Mouse (Mus musculus): ENCODE measurements around the gene Rbfox1. TPM values are rescaled to one million over a fixed set of nuclear protein-coding genes. Genes with fewer than 3 reads are reported as not detected.

Rbfox1 gene
- polyA plus RNA-seq, 1 experiment: 142 TPM

DNA sequence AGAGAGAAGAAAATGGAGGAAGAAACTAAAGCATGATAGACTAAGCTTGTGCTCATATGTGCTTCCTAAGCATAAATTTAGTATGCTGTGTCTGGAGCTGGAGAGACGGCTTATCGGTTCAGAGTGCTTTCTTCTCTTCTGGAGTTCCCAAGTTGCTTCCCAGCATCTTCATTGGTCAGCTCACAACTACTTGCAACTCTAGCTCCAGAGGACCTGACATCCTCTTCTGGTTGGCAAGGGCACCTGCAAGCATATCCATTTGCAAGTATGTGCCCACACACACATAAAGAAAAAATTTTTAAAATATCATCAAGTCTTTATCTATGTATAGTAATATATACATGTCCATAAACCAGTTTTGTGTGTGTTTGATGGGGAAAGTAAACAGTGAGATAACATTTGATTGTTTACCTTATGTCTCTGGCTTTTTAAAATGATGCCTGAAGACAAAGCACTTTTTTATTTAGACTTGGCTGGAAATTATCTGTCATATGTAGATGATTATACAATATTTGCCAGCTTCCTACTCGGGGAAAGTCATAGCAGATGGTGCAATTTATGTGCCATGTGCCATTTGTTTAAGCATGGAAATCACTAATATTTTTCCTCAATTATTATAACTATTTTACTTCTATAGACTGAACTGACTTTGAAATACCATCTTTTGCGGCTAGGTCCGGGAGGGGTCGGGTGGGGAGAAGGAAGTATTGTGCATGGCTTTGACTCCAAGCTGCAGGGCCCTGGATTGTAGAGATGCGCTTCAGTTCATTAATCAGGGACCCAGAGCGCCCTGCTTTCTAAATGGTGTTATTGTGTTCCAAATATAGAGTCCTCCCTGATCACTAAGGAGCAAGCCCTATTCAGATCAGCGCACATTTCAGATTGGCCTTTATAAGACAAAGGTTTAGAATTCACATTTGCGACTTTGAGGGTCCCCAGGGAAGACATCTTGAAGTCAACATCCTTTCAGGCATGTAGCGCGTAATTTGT lies 542.4 kb downstream of the Rbfox1 start:
- Histone ChIP-seq H3K4me1 (ENCODE audit: control insufficient read depth, insufficient read depth, low read length) (peaks cover 13% of the 10 kb centered on the region), H3K4me3 (ENCODE audit: insufficient read depth, low read length) (no peak overlapping the region), H3K27ac (ENCODE audit: insufficient read depth, low read length) (no peak overlapping the region)
- TF ChIP-seq CTCF (IDR thresholded peaks at IDR 0.05; ENCODE audit: extremely low read depth, insufficient read depth, low read length) (no peak), POLR2A (IDR thresholded peaks at IDR 0.05; ENCODE audit: extremely low read depth, insufficient read depth, low read length) (no peak)

DNA sequence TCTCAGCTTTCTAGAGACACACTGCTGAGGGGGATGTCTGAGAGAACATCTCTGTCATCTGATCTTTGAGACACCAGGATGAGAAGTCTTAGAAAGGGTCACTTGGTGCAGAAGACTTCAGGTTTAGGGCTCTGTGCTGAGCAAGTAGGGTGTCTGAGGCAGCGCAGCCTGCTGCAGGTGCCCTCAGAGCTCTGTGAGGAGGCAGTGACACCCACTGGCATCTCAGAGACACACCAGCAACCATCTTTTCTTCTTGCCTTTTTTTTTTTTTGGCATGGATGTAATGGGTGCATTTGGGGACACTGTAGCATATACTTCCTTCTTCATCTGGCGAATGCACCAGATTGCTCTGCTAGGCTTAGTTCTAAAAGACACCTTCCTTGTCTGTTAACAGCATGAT lies 545.8 kb downstream of the Rbfox1 start:
- Histone ChIP-seq H3K4me3 (ENCODE audit: insufficient read depth, low read length) (no peak overlapping the region), H3K4me1 (ENCODE audit: control insufficient read depth, insufficient read depth, low read length) (peaks cover 13% of the 10 kb centered on the region), H3K27ac (ENCODE audit: insufficient read depth, low read length) (no peak overlapping the region)
- TF ChIP-seq CTCF (IDR thresholded peaks at IDR 0.05; ENCODE audit: extremely low read depth, insufficient read depth, low read length) (peak; percentile 61), POLR2A (IDR thresholded peaks at IDR 0.05; ENCODE audit: extremely low read depth, insufficient read depth, low read length) (no peak)

DNA sequence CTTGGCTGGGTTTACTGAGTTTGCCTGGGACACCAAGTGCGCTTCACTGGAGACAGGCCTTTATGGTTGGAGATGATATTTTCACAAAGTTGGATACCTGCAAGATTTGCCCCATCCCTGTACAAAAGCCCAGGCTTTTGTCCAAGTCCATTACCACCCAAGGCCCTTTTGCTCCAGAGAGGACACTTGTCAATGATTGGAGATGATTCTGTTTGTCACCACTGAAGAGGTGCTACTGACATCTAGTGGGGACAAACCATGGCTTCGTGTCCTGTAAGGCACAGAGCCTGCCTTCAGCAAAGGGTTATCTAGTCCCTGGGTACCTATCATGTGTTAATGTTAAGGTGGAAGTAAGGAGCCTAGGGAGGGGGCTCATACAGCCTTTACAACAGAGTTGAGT lies 551.3 kb downstream of the Rbfox1 start:
- 0 out of 2 replicates have a peak, but pooled peaks have one; percentile 31 for TF ChIP-seq CTCF (IDR thresholded peaks at IDR 0.05; ENCODE audit: extremely low read depth, insufficient read depth, low read length)
- no peak for TF ChIP-seq POLR2A (IDR thresholded peaks at IDR 0.05; ENCODE audit: extremely low read depth, insufficient read depth, low read length)
- H3K27ac ChIP-seq (ENCODE audit: insufficient read depth, low read length): no peak overlapping the region

GRCm38 (mm10) chr16:6448250-6448649 lies 563.1 kb downstream of the Rbfox1 start:
- Histone ChIP-seq H3K27ac (ENCODE audit: insufficient read depth, low read length) (no peak overlapping the region), H3K4me3 (ENCODE audit: insufficient read depth, low read length) (no peak overlapping the region), H3K4me1 (ENCODE audit: control insufficient read depth, insufficient read depth, low read length) (peaks cover 8% of the 10 kb centered on the region)
- TF ChIP-seq CTCF (IDR thresholded peaks at IDR 0.05; ENCODE audit: extremely low read depth, insufficient read depth, low read length) (no peak), POLR2A (IDR thresholded peaks at IDR 0.05; ENCODE audit: extremely low read depth, insufficient read depth, low read length) (no peak)

More for the DNA sequence above, 551.3 kb downstream of the Rbfox1 start:
- peaks cover 3% of the 10 kb centered on the region for H3K4me1 ChIP-seq (ENCODE audit: control insufficient read depth, insufficient read depth, low read length)
- no peak overlapping the region for H3K4me3 ChIP-seq (ENCODE audit: insufficient read depth, low read length)

GRCm38 (mm10) chr16:6455349-6455748 lies 570.2 kb downstream of the Rbfox1 start:
- TF ChIP-seq POLR2A (IDR thresholded peaks at IDR 0.05; ENCODE audit: extremely low read depth, insufficient read depth, low read length): no peak
- TF ChIP-seq CTCF (IDR thresholded peaks at IDR 0.05; ENCODE audit: extremely low read depth, insufficient read depth, low read length): peak; percentile 45
- H3K27ac ChIP-seq (ENCODE audit: insufficient read depth, low read length): no peak overlapping the region
- no peaks in the 10 kb centered on the region for H3K4me1 ChIP-seq (ENCODE audit: control insufficient read depth, insufficient read depth, low read length)
- H3K4me3 ChIP-seq (ENCODE audit: insufficient read depth, low read length): no peak overlapping the region

GRCm38 (mm10) chr16:6479094-6479590 lies 594.0 kb downstream of the Rbfox1 start:
- peaks cover 14% of the 10 kb centered on the region for H3K4me1 ChIP-seq (ENCODE audit: control insufficient read depth, insufficient read depth, low read length)
- TF ChIP-seq POLR2A (IDR thresholded peaks at IDR 0.05; ENCODE audit: extremely low read depth, insufficient read depth, low read length): no peak
- TF ChIP-seq CTCF (IDR thresholded peaks at IDR 0.05; ENCODE audit: extremely low read depth, insufficient read depth, low read length): no peak
- H3K27ac ChIP-seq (ENCODE audit: insufficient read depth, low read length): no peak overlapping the region
- H3K4me3 ChIP-seq (ENCODE audit: insufficient read depth, low read length): no peak overlapping the region

GRCm38 (mm10) chr16:6479616-6480410 lies 594.7 kb downstream of the Rbfox1 start:
- no peak overlapping the region; the same call in 1 of the 2 replicates for H3K27ac ChIP-seq (ENCODE audit: insufficient read depth, low read length)
- H3K4me1 ChIP-seq (ENCODE audit: control insufficient read depth, insufficient read depth, low read length): peaks cover 14% of the 10 kb centered on the region
- TF ChIP-seq POLR2A (IDR thresholded peaks at IDR 0.05; ENCODE audit: extremely low read depth, insufficient read depth, low read length) (no peak), CTCF (IDR thresholded peaks at IDR 0.05; ENCODE audit: extremely low read depth, insufficient read depth, low read length) (no peak)
- H3K4me3 ChIP-seq (ENCODE audit: insufficient read depth, low read length): no peak overlapping the region

GRCm38 (mm10) chr16:6480411-6480728 lies 595.2 kb downstream of the Rbfox1 start:
- Histone ChIP-seq H3K4me1 (ENCODE audit: control insufficient read depth, insufficient read depth, low read length) (peaks cover 14% of the 10 kb centered on the region), H3K4me3 (ENCODE audit: insufficient read depth, low read length) (no peak overlapping the region), H3K27ac (ENCODE audit: insufficient read depth, low read length) (peak overlapping the region; percentile 35; the same call in 1 of the 2 replicates)
- TF ChIP-seq POLR2A (IDR thresholded peaks at IDR 0.05; ENCODE audit: extremely low read depth, insufficient read depth, low read length): no peak
- TF ChIP-seq CTCF (IDR thresholded peaks at IDR 0.05; ENCODE audit: extremely low read depth, insufficient read depth, low read length): peak; percentile 53; the same call in 1 of the 2 replicates

GRCm38 (mm10) chr16:6483628-6484027 lies 598.5 kb downstream of the Rbfox1 start:
- TF ChIP-seq CTCF (IDR thresholded peaks at IDR 0.05; ENCODE audit: extremely low read depth, insufficient read depth, low read length): no peak
- TF ChIP-seq POLR2A (IDR thresholded peaks at IDR 0.05; ENCODE audit: extremely low read depth, insufficient read depth, low read length): no peak
- Histone ChIP-seq H3K27ac (ENCODE audit: insufficient read depth, low read length) (no peak overlapping the region), H3K4me3 (ENCODE audit: insufficient read depth, low read length) (no peak overlapping the region), H3K4me1 (ENCODE audit: control insufficient read depth, insufficient read depth, low read length) (peaks cover 9% of the 10 kb centered on the region)

All from cortical plate, adult 2 months (tissue).